Mouse (Mus musculus) v-Abl transformed pro-B cells (cell line): Measurements from ENCODE around the gene Hs6st2.

Experiments used
- in situ Hi-C, 2 experiments: fragments of 400-800 bp; cut with MboI; formaldehyde crosslinking; loops; one replicate each; pipeline ENCODE4 v1.15.1; 2025; ENCODE audit not compliant: unreplicated experiment in 2 of 2

Gene Hs6st2

GRCm38 (mm10) chrX:51372477-51373239 is 309.0 kb downstream of the Hs6st2 start:
- in situ Hi-C loops = loop anchor here (5.0 to 10.0 kb wide), 3 partner anchors 158 to 715 kb away; no protein-coding TSS in a partner anchor

GRCm38 (mm10) chrX:51349682-51350081 is 332.0 kb downstream of the Hs6st2 start:
- in situ Hi-C loops = no loop called here

DNA sequence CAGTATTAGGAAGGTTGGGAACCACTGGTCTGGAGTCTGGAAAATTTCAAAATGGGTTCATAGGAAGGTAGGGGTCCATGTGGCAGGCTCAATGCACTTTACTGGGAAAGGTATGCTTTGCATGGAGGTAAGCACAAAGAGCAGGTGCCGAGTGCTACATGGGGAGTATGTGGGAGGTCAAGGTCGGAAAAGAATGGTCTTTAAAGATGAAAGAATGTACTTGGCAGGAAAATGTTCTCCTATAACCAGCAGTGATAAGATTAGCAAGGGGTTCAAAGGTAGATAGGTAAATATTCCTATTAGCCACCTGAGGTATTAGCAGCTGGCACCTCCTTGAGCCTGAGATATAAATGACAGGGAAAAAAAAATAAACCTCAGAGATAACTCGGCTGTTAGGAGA is 338.1 kb downstream of the Hs6st2 start:
- in situ Hi-C loops = no loop called here
